Mouse (Mus musculus) neural tube, embryonic 13.5 days (tissue): Measurements from ENCODE around the gene Nub1. TPM values are rescaled to one million over a fixed set of nuclear protein-coding genes. Genes with fewer than 3 reads are reported as not detected.

Experiments
- ATAC-seq: fragments of 200-750 bp; cut with Nextera tagmentation; 2 replicates; pipeline ENCODE4 v1.8.0; 2017; ENCODE audit warnings: low read depth, mild to moderate bottlenecking, moderate TSS enrichment, moderate library complexity
- H3K27ac ChIP-seq: fragments of 300-500 bp; sonication (generic); replicated peaks from 2 replicates; pipeline ENCODE4 v1.5.1; 2015; ENCODE audit warnings: moderate library complexity, mild to moderate bottlenecking, inconsistent platforms
- H3K27me3 ChIP-seq: fragments of 300-500 bp; sonication (generic); 2 replicates; pipeline ENCODE4 v1.6.1; 2015; ENCODE audit warnings: mild to moderate bottlenecking, inconsistent platforms
- H3K36me3 ChIP-seq: fragments of 300-500 bp; sonication (generic); 2 replicates; pipeline ENCODE4 v1.6.1; 2015; ENCODE audit warnings: mild to moderate bottlenecking, inconsistent platforms
- H3K4me1 ChIP-seq: fragments of 300-500 bp; sonication (generic); replicated peaks from 2 replicates; pipeline ENCODE4 v1.6.1; 2015; ENCODE audit warnings: inconsistent platforms
- H3K4me2 ChIP-seq: fragments of 300-500 bp; sonication (generic); 2 replicates; pipeline ENCODE4 v1.6.1; 2015; ENCODE audit warnings: inconsistent platforms, mild to moderate bottlenecking, moderate library complexity
- H3K4me3 ChIP-seq: fragments of 300-500 bp; sonication (generic); 2 replicates; pipeline ENCODE4 v1.5.1; 2015; ENCODE audit warnings: mild to moderate bottlenecking, inconsistent platforms
- H3K9ac ChIP-seq: fragments of 300-500 bp; sonication (generic); 2 replicates; pipeline ENCODE4 v1.6.1; 2015; ENCODE audit warnings: moderate library complexity, mild to moderate bottlenecking, inconsistent platforms
- H3K9me3 ChIP-seq: fragments of 300-500 bp; sonication (generic); 2 replicates; pipeline ENCODE4 v1.6.1; 2016; ENCODE audit warnings: inconsistent platforms
- WGBS: fragments of 180-500 bp; shearing (Covaris S2); methylation state at CpG from one replicate; pipeline ENCODE4 v1.1.7; 2015; 5-methylcytosine and 5-hydroxymethylcytosine counted together
- polyA plus RNA-seq: library from polyadenylated mRNA; unstranded; fragments of >200 nt; fragmentation: Nextera tagmentation; extraction: Ambion mirVana; gene quantifications from 2 replicates; pipeline ENCODE4 v1.2.1, GENCODE M21; 2015

Nub1 gene
- polyA plus RNA-seq, result 49.9 TPM in 2 replicates

DNA sequence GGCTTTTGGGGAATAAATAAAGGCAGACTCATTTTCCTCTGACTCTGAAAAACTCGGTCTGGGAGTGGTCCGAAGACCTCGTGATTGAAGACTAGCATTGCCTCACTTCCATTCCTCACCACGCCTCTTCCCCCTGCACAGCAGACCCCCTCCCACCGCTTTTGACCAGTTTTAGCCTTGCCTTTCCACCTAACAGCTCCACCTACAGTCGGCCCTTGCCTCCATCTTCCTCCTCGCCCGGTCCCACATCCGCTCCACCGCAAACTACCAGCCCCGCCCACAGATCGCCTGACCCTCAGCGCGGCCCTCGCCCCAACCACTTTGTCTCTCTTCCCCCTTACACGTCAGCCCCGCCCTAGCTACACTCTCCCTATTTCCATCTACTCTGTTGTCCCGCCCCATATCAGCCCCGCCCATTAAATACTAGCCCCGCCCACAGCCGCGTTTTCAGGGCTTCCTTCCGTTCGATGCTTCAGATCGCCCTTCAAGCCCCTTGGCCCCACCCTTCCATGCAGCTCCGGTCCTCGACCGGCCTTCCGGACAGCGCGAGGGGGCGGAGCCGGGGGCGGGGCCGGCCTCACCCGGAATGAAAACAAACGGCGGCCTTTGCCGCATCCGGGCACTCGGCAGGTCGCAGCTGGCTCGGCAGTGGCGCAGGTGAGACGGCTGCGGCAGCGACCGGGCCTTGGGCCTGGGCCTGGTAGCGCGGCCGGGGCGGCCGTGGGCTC is at the start of gene Nub1:
Nub1 (plus strand) TSS at position 167 of the 728 bp plus-strand sequence.
- no peaks in the 10 kb centered on the region for H3K9me3 ChIP-seq
- H3K4me1 ChIP-seq, result peaks cover 21% of the 10 kb centered on the region
- no peaks in the 10 kb centered on the region for H3K27me3 ChIP-seq
- H3K4me2 ChIP-seq, result peak within 1 kb of the TSS; percentile 72
- H3K27ac ChIP-seq, result peak within 1 kb of the TSS; percentile 97
- peaks cover 14% of the 10 kb centered on the region for H3K36me3 ChIP-seq
- under 1% methylated on average over 53 of the region's 53 CpGs for WGBS
- peak within 1 kb of the TSS; percentile 89 for H3K9ac ChIP-seq
- H3K4me3 ChIP-seq, result peak within 1 kb of the TSS; percentile 90
- ATAC-seq, result peak; percentile 98

DNA sequence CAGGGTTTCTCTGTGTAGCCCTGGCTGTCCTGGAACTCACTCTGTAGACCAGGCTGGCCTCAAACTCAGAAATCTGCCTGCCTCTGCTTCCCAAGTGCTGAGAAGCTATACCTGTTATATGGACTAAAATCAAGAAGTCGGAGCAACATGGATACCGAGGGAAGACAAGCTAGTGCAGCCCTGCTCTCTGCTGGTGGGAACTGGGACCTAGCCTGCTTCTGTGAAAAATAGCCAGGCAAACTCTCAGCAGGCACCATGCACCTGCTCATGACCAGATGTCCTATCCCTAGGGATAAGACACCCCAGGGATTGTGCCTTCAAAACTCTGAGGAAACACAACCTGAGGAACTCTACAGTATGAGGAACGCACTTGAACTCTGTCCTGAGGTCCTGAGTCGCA is 48.3 kb upstream of the Nub1 start:
- Histone ChIP-seq H3K4me2 (no peak overlapping the region), H3K9me3 (no peaks in the 10 kb centered on the region), H3K27ac (no peak overlapping the region), H3K27me3 (no peaks in the 10 kb centered on the region), H3K4me1 (no peaks in the 10 kb centered on the region), H3K4me3 (no peak overlapping the region), H3K36me3 (no peaks in the 10 kb centered on the region), H3K9ac (no peak overlapping the region)
- 77% methylated on average over 4 of the region's 4 CpGs for WGBS
- ATAC-seq, result no peak

DNA sequence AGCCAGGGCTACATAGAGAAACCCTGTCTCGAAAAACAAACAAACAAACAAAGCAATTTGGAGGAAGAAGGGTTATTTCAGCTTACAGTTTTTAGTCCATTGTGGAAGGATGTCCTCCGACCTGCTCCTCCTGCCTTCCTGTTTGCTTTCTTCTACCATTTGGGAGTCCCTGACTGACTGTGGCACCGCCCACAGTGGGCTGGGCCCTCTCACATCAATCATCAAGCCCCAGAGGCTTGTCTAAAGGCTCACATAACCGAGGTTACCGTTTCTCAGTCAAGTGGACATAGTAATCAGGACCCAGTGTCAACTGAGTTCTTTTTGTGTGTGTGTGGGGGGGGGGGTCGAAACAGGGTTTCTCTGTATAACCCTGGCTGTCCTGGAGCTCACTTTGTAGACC is 47.2 kb upstream of the Nub1 start:
- Histone ChIP-seq H3K4me2 (no peak overlapping the region), H3K9ac (no peak overlapping the region), H3K9me3 (no peaks in the 10 kb centered on the region), H3K4me1 (no peaks in the 10 kb centered on the region), H3K4me3 (no peak overlapping the region), H3K27me3 (no peaks in the 10 kb centered on the region), H3K27ac (no peak overlapping the region), H3K36me3 (no peaks in the 10 kb centered on the region)
- 55% methylated on average over 6 of the region's 6 CpGs for WGBS
- ATAC-seq, result no peak

DNA sequence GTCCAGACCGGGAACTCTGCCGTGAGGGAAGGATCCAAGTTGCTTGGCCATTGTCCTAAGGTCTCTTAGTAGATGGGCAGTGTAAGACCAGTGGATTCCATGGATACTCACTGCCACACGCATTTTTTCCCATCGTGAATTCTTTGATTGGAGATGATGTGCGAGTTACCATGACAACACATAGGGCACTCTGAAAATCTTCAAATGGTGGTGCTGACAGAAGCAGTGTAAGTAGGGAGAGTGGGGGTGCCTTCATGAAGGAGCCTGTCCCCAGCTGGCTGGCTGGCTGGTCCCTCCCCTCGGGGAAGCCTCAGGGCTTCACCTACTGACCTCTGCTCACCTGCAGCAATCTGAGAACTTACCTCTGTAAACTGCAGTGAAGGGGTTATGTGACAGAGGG is 46.3 kb upstream of the Nub1 start:
- H3K36me3 ChIP-seq, result no peaks in the 10 kb centered on the region
- WGBS, result 69% methylated on average over 6 of the region's 6 CpGs
- peak; percentile 32; the same call in 1 of the 2 replicates for ATAC-seq

DNA sequence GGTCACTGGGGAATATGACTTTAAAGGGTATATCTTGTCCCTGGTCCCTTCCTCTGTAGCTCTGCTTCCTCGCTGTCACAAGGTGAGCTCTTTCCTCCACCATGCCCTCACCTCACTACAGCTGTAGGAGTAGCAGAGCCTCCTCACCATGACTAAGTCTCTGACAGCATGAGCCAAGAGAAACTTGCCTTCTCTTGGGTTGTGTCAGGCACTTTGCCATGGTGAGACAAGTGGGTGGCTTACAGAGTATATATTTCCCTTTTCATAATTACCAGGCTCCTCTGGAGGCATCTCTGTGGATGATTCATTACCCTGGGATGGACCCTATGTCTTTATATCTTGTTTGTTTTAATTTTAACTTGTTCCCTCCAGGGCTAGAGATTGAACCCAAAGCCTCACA is 39.9 kb upstream of the Nub1 start:
- no peak for ATAC-seq
- Histone ChIP-seq H3K36me3 (no peaks in the 10 kb centered on the region), H3K27me3 (no peaks in the 10 kb centered on the region), H3K9me3 (no peaks in the 10 kb centered on the region), H3K4me1 (no peaks in the 10 kb centered on the region), H3K4me3 (no peak overlapping the region), H3K27ac (no peak overlapping the region), H3K4me2 (no peak overlapping the region), H3K9ac (no peak overlapping the region)
- 100% methylated on average over 1 of the region's 1 CpGs for WGBS

More for the DNA sequence above, 46.3 kb upstream of the Nub1 start:
- H3K4me2 ChIP-seq, result no peak overlapping the region
- H3K4me1 ChIP-seq, result no peaks in the 10 kb centered on the region
- no peak overlapping the region; the same call in 1 of the 2 replicates for H3K9ac ChIP-seq
- no peaks in the 10 kb centered on the region for H3K9me3 ChIP-seq
- no peak overlapping the region for H3K27ac ChIP-seq
- no peak overlapping the region for H3K4me3 ChIP-seq
- H3K27me3 ChIP-seq, result no peaks in the 10 kb centered on the region

DNA sequence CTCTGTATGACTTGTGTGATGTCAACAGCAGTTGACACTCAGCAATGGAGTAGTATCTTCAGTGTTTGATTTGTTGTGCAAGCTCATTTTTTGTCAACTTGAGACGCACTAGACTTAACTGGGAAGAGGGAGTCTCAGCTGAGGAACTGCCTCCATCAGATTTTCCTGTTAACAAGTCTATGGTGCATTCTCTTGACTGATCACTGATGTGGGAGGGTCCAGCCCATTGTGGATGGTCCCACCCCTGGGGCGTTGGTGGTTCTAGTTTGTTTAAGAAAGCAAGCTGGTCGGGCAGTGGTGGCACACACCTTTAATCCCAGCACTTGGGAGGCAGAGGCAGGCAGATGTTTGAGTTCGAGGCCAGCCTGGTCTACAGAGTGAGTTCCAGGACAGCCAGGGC is 36.1 kb upstream of the Nub1 start:
- Histone ChIP-seq H3K4me1 (0 out of 2 replicates have a peak, but pooled peaks cover 2% of the 10 kb centered on the region), H3K9ac (no peak overlapping the region), H3K36me3 (no peaks in the 10 kb centered on the region), H3K27ac (no peak overlapping the region), H3K27me3 (peaks cover 3% of the 10 kb centered on the region; the same call in 1 of the 2 replicates), H3K4me3 (no peak overlapping the region), H3K9me3 (no peaks in the 10 kb centered on the region), H3K4me2 (no peak overlapping the region)
- no peak for ATAC-seq
- 71% methylated on average over 4 of the region's 4 CpGs for WGBS

DNA sequence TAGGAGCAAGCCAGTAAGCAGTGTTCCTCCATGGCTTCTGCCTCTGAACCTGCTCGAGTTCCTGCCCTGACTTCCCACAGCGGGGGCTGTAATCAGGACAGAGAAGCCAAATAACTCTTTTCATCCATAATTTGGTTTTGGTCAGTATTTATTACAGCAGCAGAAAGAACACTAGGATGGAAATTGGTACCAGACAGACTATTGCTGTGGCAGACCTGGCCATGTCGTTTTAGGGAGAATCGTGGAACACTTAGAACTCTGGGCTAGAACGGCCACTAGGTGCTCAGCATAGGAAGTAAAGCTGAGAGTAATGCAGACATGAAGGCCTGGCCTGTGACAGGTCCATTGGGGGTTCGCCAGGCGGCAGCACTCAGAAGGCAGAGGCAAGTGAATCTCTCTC is 35.6 kb upstream of the Nub1 start:
- H3K4me1 ChIP-seq, result 0 out of 2 replicates have a peak, but pooled peaks cover 2% of the 10 kb centered on the region
- no peak overlapping the region for H3K4me3 ChIP-seq
- WGBS, result 77% methylated on average over 7 of the region's 7 CpGs
- H3K36me3 ChIP-seq, result no peaks in the 10 kb centered on the region
- H3K9ac ChIP-seq, result no peak overlapping the region
- no peak overlapping the region for H3K4me2 ChIP-seq
- ATAC-seq, result no peak
- no peaks in the 10 kb centered on the region for H3K9me3 ChIP-seq
- H3K27me3 ChIP-seq, result peaks cover 3% of the 10 kb centered on the region; the same call in 1 of the 2 replicates
- no peak overlapping the region for H3K27ac ChIP-seq

DNA sequence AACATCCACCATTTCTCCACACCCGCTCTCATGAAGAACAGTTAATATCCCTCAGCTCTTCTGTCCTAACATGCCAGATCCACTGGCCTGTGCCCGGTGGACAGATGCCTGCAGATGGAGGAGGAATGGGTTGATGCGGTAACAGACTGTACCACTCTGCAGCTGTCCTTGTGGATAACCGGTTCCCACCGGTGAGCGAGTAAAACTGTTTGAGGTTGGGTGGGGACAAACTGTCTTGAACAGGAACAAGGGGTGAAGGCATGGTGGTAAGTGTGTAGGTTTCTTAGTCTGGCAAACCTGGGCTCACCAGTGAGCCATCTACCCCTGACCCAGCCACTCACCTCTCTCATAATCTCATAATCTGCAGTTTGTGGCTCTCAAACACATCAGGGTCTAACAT is 34.0 kb upstream of the Nub1 start:
- no peak overlapping the region for H3K27ac ChIP-seq
- no peaks in the 10 kb centered on the region for H3K9me3 ChIP-seq
- H3K4me3 ChIP-seq, result no peak overlapping the region
- no peak overlapping the region for H3K4me2 ChIP-seq
- no peaks in the 10 kb centered on the region for H3K36me3 ChIP-seq
- peaks cover 3% of the 10 kb centered on the region; the same call in 1 of the 2 replicates for H3K27me3 ChIP-seq
- ATAC-seq, result no peak
- 85% methylated on average over 6 of the region's 6 CpGs for WGBS
- H3K4me1 ChIP-seq, result 0 out of 2 replicates have a peak, but pooled peaks cover 2% of the 10 kb centered on the region
- peak overlapping the region; percentile 22; the same call in 1 of the 2 replicates for H3K9ac ChIP-seq

DNA sequence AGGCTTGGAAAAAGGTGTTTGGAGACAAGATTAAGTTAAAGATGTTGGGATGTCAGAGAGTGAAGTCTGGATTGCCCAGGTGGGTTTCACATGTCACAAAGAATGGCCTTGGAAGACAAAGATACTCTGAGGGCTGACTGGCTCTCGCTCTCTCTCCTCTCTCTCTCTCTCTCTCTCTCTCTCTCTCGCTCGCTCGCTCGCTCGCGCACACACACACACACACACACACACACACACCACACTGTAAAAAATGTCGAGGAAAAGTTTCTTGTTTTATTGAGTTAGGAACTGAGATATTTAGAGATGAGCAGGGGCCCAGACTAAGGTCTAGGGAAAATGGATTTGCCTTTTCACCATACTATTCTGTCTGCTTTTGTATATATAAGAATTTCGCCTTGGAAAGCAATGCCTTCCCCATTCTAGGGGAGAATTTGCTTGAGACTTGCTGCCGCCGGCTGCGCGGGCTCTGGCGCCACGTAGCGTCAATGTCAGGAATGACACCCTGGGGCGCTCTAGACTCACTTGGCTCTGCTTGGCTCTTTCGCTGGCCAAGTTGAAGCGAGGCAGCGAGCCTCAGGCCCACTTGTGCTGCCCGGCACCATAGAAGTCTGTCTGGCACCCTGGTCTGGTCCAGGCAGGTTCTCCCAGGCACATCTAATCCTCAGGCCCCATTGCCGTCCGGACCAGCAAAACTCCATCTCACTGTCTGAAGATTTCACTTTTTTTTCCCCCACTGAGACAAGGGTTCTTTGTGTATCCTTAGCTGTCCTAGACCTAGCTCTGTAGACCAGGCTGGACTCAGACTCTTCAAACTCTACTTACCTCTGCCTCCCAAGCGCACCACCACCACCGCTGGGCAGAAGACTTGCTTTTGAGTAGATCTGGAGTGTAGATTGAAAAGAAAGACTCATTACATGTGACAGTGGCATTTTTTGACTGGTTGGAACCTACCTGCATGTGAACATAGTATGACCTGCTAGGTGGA is 33.3 kb upstream of the Nub1 start:
- Histone ChIP-seq H3K4me1 (0 out of 2 replicates have a peak, but pooled peaks cover 2% of the 10 kb centered on the region), H3K4me3 (no peak overlapping the region), H3K9me3 (no peaks in the 10 kb centered on the region), H3K9ac (peak overlapping the region; percentile 22; the same call in 1 of the 2 replicates), H3K27me3 (peaks cover 3% of the 10 kb centered on the region; the same call in 1 of the 2 replicates), H3K36me3 (no peaks in the 10 kb centered on the region), H3K4me2 (no peak overlapping the region), H3K27ac (no peak overlapping the region)
- ATAC-seq, result peak; percentile 77
- 31% methylated on average over 25 of the region's 25 CpGs for WGBS

DNA sequence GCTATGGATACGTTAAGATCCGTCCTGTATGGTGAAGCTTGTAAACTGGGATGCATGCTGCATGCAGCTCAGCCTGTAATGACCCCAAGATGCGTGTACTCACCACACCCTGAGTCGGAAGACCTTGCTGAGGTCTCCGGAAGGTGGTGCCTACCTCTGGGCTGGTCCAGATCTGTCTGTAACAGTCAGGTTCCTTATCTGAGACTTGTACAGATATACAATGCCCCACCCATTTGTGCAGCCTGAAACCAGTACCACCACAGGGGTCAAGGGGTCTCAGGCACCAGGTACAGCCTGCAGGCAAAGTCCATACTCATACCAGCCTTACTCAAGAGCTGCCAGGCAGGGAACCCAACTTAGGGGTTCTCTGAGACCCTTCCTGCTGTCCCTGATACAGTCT is 32.6 kb upstream of the Nub1 start:
- no peaks in the 10 kb centered on the region for H3K36me3 ChIP-seq
- H3K27ac ChIP-seq, result no peak overlapping the region
- 89% methylated on average over 5 of the region's 5 CpGs for WGBS
- 0 out of 2 replicates have a peak, but pooled peaks cover 6% of the 10 kb centered on the region for H3K4me1 ChIP-seq
- H3K4me3 ChIP-seq, result no peak overlapping the region
- no peak overlapping the region for H3K9ac ChIP-seq
- no peak overlapping the region for H3K4me2 ChIP-seq
- no peak for ATAC-seq
- H3K27me3 ChIP-seq, result peaks cover 3% of the 10 kb centered on the region; the same call in 1 of the 2 replicates
- H3K9me3 ChIP-seq, result no peaks in the 10 kb centered on the region

DNA sequence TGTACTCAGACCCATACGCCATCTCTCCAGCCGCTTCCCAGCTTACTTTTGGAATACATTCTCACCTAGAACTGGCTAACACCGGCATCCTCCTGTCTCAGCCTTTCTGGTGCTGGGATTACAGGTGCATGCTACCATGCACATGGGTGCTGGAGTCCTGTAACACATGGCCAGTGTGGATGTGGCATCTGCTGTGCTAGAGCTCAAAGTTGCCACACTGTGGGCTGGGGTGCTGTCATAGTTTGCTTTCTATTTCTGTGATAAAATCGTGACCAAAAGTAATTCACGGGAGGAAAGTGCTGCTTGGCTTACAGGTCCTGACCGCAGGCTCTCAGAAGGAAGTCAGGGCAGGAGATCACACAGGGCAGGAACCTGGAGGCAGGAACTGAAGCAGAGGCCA is 30.8 kb upstream of the Nub1 start:
- WGBS, result 84% methylated on average over 6 of the region's 6 CpGs

DNA sequence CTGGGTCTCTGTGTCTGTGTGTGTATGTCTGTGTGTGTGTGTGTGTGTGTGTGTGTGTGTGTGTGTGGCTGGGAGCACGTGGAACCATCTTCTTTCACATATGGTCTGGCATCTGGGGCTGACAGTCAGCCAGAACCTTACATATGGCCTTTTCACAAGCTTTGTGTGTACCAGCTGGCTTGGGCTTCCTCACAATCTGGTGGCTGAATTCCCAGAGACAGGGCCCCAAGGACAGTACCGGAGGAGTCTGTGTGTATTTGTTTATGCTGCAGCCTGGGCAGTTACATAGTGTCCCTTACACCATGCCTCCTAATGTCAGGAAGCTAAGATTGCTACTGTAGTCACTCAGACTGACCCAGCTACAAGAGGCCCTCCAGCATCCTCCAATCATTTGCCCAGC is 28.2 kb upstream of the Nub1 start:
- Histone ChIP-seq H3K4me2 (no peak overlapping the region), H3K9me3 (no peaks in the 10 kb centered on the region), H3K4me1 (0 out of 2 replicates have a peak, but pooled peaks cover 6% of the 10 kb centered on the region), H3K9ac (no peak overlapping the region), H3K4me3 (no peak overlapping the region), H3K27me3 (peaks cover 3% of the 10 kb centered on the region; the same call in 1 of the 2 replicates), H3K36me3 (no peaks in the 10 kb centered on the region), H3K27ac (no peak overlapping the region)
- WGBS, result 44% methylated on average over 2 of the region's 2 CpGs
- ATAC-seq, result no peak

More for the DNA sequence above, 30.8 kb upstream of the Nub1 start:
- ATAC-seq, result no peak
- Histone ChIP-seq H3K4me3 (no peak overlapping the region), H3K27ac (no peak overlapping the region), H3K36me3 (no peaks in the 10 kb centered on the region), H3K4me2 (no peak overlapping the region), H3K9ac (no peak overlapping the region), H3K27me3 (peaks cover 3% of the 10 kb centered on the region; the same call in 1 of the 2 replicates), H3K9me3 (no peaks in the 10 kb centered on the region), H3K4me1 (0 out of 2 replicates have a peak, but pooled peaks cover 6% of the 10 kb centered on the region)
